Mouse (Mus musculus) brain, embryonic 18.5 days (tissue): ENCODE measurements at regions not wholly inside any gene's neighbourhood (a gene's known extent, or its start where the extent isn't known, plus 50 kb on each side); places are given as distances from the start of the nearest gene placed in this dataset.
"Not testable (repeated sequence)": the region's sequence is repeated elsewhere in the genome, so short reads cannot be mapped to it uniquely, and the experiment has no call there.

Experiments
- DNase-seq: peaks from one replicate; pipeline ENCODE4 v3.0.0-alpha.2; 2012; ENCODE audit warnings: low read depth, low spot score

GRCm38 (mm10) chr4:84157911-84158647 lies 517.0 kb downstream of the Bnc2 start:
- DNase-seq: no peak

GRCm38 (mm10) chr4:84163362-84163761 lies 511.7 kb downstream of the Bnc2 start:
- no peak for DNase-seq

- DNase-seq: no peak
These were observed 509.8 kb downstream of the Bnc2 start for GRCm38 (mm10) chr4:84165256-84165655.

GRCm38 (mm10) chr4:84172841-84173240 lies 502.2 kb downstream of the Bnc2 start:
- DNase-seq: peak; percentile 14

GRCm38 (mm10) chr4:84173441-84173840 lies 501.6 kb downstream of the Bnc2 start:
- no peak for DNase-seq

GRCm38 (mm10) chr4:84176457-84176856 lies 498.6 kb downstream of the Bnc2 start:
- not testable (repeated sequence) for DNase-seq

- DNase-seq: no peak
These were observed 497.2 kb downstream of the Bnc2 start for GRCm38 (mm10) chr4:84177827-84178226.

- no peak for DNase-seq
These were observed 490.6 kb downstream of the Bnc2 start for GRCm38 (mm10) chr4:84184436-84184835.

GRCm38 (mm10) chr4:84184844-84185243 lies 490.2 kb downstream of the Bnc2 start:
- no peak for DNase-seq

GRCm38 (mm10) chr4:84189315-84189714 lies 485.8 kb downstream of the Bnc2 start:
- DNase-seq: no peak

GRCm38 (mm10) chr4:84191303-84191702 lies 483.8 kb downstream of the Bnc2 start:
- DNase-seq: no peak

GRCm38 (mm10) chr4:84192301-84192700 lies 482.8 kb downstream of the Bnc2 start:
- no peak for DNase-seq

- DNase-seq: no peak
These were observed 478.3 kb downstream of the Bnc2 start for GRCm38 (mm10) chr4:84196732-84197131.

- DNase-seq: no peak
These were observed 476.9 kb downstream of the Bnc2 start for GRCm38 (mm10) chr4:84198176-84198575.

GRCm38 (mm10) chr4:84199181-84199656 lies 475.9 kb downstream of the Bnc2 start:
- DNase-seq: no peak

GRCm38 (mm10) chr4:84201001-84201400 lies 474.1 kb downstream of the Bnc2 start:
- no peak for DNase-seq

GRCm38 (mm10) chr4:84202231-84202630 lies 472.8 kb downstream of the Bnc2 start:
- no peak for DNase-seq

GRCm38 (mm10) chr4:84203680-84204079 lies 471.4 kb downstream of the Bnc2 start:
- no peak for DNase-seq

GRCm38 (mm10) chr4:84204777-84205176 lies 470.3 kb downstream of the Bnc2 start:
- DNase-seq: no peak

- no peak for DNase-seq
These were observed 466.9 kb downstream of the Bnc2 start for GRCm38 (mm10) chr4:84208175-84208574.

GRCm38 (mm10) chr4:84209538-84209937 lies 465.5 kb downstream of the Bnc2 start:
- no peak for DNase-seq

- no peak for DNase-seq
These were observed 463.7 kb downstream of the Bnc2 start for GRCm38 (mm10) chr4:84211311-84211875.

- no peak for DNase-seq
These were observed 463.1 kb downstream of the Bnc2 start for GRCm38 (mm10) chr4:84212004-84212403.
